Mouse (Mus musculus) cerebellum, adult 9-11 months (tissue): ENCODE measurements around the gene 1700001C19Rik.

Experiments used
- DNase-seq: peaks from one replicate; pipeline ENCODE4 v3.0.0; 2022

The 1700001C19Rik gene

DNA sequence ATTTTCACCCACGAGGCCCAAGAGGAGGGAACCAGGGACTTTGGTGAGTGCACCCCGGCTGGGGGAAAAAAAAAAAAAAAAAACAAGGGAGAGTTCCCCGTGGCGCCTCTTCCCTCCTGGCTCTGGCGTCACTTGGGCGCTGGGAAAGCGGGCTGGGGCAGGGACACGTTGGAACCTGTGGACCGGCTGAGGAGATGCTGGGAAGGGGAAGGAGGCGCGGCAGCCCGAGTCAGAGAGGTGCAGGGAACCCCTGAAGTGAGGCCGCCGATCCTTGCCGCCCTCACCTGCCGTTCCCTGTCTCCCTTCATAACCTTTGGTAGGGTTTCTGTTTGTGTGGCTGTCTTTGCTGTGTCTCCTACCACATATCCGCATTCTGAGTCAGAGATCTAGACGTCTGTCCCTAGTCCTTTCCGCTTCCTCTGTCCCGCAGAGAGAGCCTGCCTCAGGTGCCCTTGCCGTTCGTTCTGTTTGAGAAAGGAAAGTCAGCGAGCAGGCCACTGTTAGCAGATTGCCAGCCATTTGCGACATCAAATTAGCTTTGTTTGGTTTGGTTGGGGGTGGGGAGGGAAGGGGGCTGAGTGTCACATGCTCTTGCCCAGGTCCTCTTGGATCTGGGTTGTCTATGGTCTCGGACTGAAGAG, at the start of gene 1700001C19Rik:
Gene 1700001C19Rik, minus strand, starts transcription at position 470 of the 641 bp plus-strand sequence.
- no peak for DNase-seq

GRCm38 (mm10) chr17:47485791-47486190, 48.6 kb upstream of the 1700001C19Rik start:
- DNase-seq, result no peak

- no peak for DNase-seq
Observed at GRCm38 (mm10) chr17:47484993-47485392, 47.8 kb upstream of the 1700001C19Rik start.

- DNase-seq, result no peak
Observed at GRCm38 (mm10) chr17:47484241-47484921, 47.2 kb upstream of the 1700001C19Rik start.

GRCm38 (mm10) chr17:47482401-47482800, 45.2 kb upstream of the 1700001C19Rik start:
- no peak for DNase-seq

- DNase-seq, result no peak
Observed at GRCm38 (mm10) chr17:47479887-47480286, 42.7 kb upstream of the 1700001C19Rik start.

- no peak for DNase-seq
Observed at GRCm38 (mm10) chr17:47475714-47476113, 38.5 kb upstream of the 1700001C19Rik start.

- DNase-seq, result no peak
Observed at GRCm38 (mm10) chr17:47475181-47475580, 38.0 kb upstream of the 1700001C19Rik start.

GRCm38 (mm10) chr17:47474250-47474649, 37.1 kb upstream of the 1700001C19Rik start:
- DNase-seq, result no peak

DNA sequence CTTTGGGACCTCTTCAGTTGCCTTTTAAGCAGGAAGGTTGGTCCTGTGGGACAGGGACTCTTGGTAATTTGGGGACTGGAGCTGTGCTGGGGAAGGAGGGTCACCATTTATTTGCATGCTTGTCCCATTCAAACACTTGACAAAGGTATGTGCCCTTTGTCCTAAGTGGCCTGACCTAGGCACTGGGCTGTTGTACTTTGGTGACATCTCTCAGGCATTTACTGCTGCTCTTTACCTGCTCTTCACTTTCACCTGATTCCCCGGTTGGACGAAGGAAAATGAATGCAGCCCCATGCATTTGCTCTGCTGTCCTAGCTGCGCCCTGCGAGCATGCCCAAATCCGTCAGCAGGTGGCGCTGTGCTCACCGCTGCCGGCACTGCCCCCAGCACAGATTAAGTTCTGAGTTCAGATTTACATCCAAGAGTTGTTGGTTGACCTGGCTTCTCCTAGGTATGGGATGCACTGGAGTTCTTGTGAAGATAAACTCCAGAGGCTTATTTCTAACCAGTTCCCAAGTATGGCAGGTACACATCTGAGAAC, 36.3 kb upstream of the 1700001C19Rik start:
- DNase-seq, result peak; percentile 28

- no peak for DNase-seq
Observed at GRCm38 (mm10) chr17:47472435-47473350, 35.5 kb upstream of the 1700001C19Rik start.

DNA sequence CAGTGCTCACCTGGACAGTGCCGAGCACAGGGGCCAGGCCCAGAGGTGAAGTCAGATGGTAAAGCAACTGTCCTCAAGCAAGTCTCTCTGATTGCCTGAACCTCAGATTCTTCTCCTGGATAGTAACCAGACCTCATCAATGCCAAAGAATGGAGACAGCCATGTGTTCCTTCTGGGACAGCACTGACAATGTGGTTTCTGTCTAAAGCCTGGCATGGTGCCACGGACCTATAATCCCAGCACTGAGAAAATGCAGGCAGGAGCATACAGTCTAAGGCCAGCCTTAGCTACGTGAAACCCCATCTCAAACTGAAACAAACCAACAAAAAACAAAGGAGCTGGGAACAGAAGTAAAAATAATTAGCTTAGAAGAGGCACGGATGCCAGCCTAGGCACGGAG, 33.5 kb upstream of the 1700001C19Rik start:
- DNase-seq, result peak; percentile 86

- DNase-seq, result peak; percentile 86
Observed at GRCm38 (mm10) chr17:47470121-47470520, 32.9 kb upstream of the 1700001C19Rik start.

DNA sequence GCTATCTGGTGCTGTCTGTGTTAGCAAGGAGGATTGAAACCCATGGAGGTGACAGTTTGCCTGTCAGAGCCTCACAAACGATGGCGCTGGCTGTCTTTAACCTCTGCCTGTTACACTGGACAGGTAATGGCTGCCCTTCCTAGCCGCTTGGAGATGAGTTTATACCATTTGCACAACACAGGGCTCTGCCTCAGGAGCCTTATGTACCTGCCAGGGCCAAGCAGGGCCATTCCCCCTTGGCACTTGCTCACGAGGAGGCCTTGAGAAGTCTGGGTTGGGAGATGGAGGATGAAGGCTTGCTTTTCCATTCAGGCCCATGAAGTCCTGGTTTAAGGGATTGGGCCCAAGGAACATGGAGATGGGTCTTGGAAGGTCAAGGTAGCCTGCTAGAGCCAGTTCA, 32.5 kb upstream of the 1700001C19Rik start:
- no peak for DNase-seq

- peak; percentile 28 for DNase-seq
Observed at GRCm38 (mm10) chr17:47468466-47468865, 31.3 kb upstream of the 1700001C19Rik start.

- DNase-seq, result no peak
Observed at GRCm38 (mm10) chr17:47468063-47468462, 30.9 kb upstream of the 1700001C19Rik start.

DNA sequence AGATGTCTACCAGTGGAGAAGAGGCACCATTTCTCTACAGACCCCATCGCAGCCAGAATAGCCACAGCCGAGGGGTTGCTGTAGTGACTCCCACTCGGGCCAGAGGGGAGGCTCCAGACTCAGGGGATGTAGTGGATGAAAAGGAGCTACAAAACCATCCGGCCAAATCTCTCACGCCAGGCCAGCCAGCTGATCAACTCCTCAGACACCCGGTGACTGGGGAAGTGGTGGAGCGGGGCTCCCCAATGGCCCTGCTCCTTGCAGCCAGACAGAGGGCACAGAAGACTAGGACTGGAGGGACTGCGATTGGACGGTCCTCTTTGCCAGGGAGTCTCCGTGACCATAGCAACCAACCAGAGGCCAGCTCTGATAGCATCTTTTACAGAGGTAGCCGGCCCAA, 30.5 kb upstream of the 1700001C19Rik start:
- peak; percentile 22 for DNase-seq

- peak; percentile 26 for DNase-seq
Observed at GRCm38 (mm10) chr17:47466284-47466683, 29.1 kb upstream of the 1700001C19Rik start.

- DNase-seq, result no peak
Observed at GRCm38 (mm10) chr17:47465016-47465415, 27.8 kb upstream of the 1700001C19Rik start.

GRCm38 (mm10) chr17:47464248-47464965, 27.2 kb upstream of the 1700001C19Rik start:
- no peak for DNase-seq

- no peak for DNase-seq
Observed at GRCm38 (mm10) chr17:47462728-47463388, 25.7 kb upstream of the 1700001C19Rik start.

DNA sequence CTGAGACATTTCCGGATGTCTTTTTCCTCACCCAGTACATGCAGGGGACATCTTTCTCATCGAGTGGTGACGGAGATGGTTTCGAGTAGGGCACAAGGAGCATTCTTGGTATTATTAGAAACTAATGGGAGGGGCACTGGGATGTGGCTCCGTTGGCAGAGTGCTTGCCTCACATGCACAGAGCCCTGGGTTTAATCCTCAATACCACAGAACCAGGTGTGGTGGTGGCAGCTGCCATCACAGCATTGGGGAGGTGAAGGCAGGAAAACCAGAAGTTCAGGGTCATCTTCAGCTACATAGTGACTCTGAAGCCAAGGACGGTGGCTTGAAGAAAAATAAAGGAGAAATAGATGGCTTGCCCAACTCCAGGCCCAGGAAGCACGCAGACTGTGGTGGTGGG, 25.0 kb upstream of the 1700001C19Rik start:
- DNase-seq, result no peak
